Mouse (Mus musculus): ENCODE results near the gene Ythdf1. TPM values are rescaled to one million over a fixed set of nuclear protein-coding genes. Genes with fewer than 3 reads are reported as not detected.

Gene Ythdf1
- 76.4 and 77.8 TPM in 2 replicates for polyA plus RNA-seq (2016; fragmentation: Nextera tagmentation; extraction: Ambion mirVana)

- Histone ChIP-seq H3K9me3 (replicated peaks) (no peaks in the 10 kb centered on the region), H3K27me3 (ENCODE audit: low read depth, poor library complexity, severe bottlenecking) (no peaks in the 10 kb centered on the region), H3K27ac (peak within 1 kb of the TSS; percentile 96), H3K4me1 (peaks cover 11% of the 10 kb centered on the region), H3K4me3 (peak within 1 kb of the TSS; percentile 98), H3K36me3 (peaks cover 32% of the 10 kb centered on the region)
- WGBS: under 1% methylated on average over 56 of the region's 56 CpGs
- peak; percentile 99 for DNase-seq (ENCODE audit: low spot score)
Measured at GRCm38 (mm10) chr2:180920810-180921400, at the start of gene Ythdf1. Ythdf1 (minus strand) TSS chr2:180920949.

GRCm38 (mm10) chr2:180967010-180967763, 46.4 kb upstream of the Ythdf1 start, which contains the start of gene Arfgap1:
Arfgap1 (plus strand) TSS chr2:180967225.
- DNase-seq (ENCODE audit: low spot score): peak; percentile 93
- peaks cover 35% of the 10 kb centered on the region for H3K36me3 ChIP-seq
- peaks cover 18% of the 10 kb centered on the region for H3K4me1 ChIP-seq
- H3K4me3 ChIP-seq: peak within 1 kb of the TSS; percentile 80
- WGBS: under 1% methylated on average over 57 of the region's 57 CpGs
- no peaks in the 10 kb centered on the region for H3K9me3 ChIP-seq (replicated peaks)
- H3K27me3 ChIP-seq (ENCODE audit: low read depth, poor library complexity, severe bottlenecking): no peaks in the 10 kb centered on the region
- peak within 1 kb of the TSS; percentile 89 for H3K27ac ChIP-seq

- H3K9me3 ChIP-seq (replicated peaks): no peaks in the 10 kb centered on the region
- peaks cover 18% of the 10 kb centered on the region for H3K4me1 ChIP-seq
- no peaks in the 10 kb centered on the region for H3K27me3 ChIP-seq (ENCODE audit: low read depth, poor library complexity, severe bottlenecking)
- peak overlapping the region; percentile 80 for H3K4me3 ChIP-seq
- H3K36me3 ChIP-seq: peaks cover 26% of the 10 kb centered on the region
- 18% methylated on average over 14 of the region's 14 CpGs for WGBS
- DNase-seq (ENCODE audit: low spot score): no peak
- peak overlapping the region; percentile 89 for H3K27ac ChIP-seq
Measured at GRCm38 (mm10) chr2:180966092-180966882, 45.5 kb upstream of the Ythdf1 start.

- Histone ChIP-seq H3K4me1 (peaks cover 16% of the 10 kb centered on the region), H3K27ac (no peak overlapping the region), H3K9me3 (replicated peaks) (no peaks in the 10 kb centered on the region), H3K27me3 (ENCODE audit: low read depth, poor library complexity, severe bottlenecking) (no peaks in the 10 kb centered on the region), H3K36me3 (peaks cover 5% of the 10 kb centered on the region), H3K4me3 (no peak overlapping the region)
- DNase-seq (ENCODE audit: low spot score): peak; percentile 77
- 10% methylated on average over 5 of the region's 5 CpGs for WGBS
Measured at GRCm38 (mm10) chr2:180963956-180964355, 43.2 kb upstream of the Ythdf1 start.

GRCm38 (mm10) chr2:180962616-180963308, 42.0 kb upstream of the Ythdf1 start:
- Histone ChIP-seq H3K27ac (no peak overlapping the region), H3K4me3 (no peak overlapping the region), H3K36me3 (no peaks in the 10 kb centered on the region), H3K4me1 (peaks cover 9% of the 10 kb centered on the region), H3K27me3 (ENCODE audit: low read depth, poor library complexity, severe bottlenecking) (no peaks in the 10 kb centered on the region), H3K9me3 (replicated peaks) (no peaks in the 10 kb centered on the region)
- no peak for DNase-seq (ENCODE audit: low spot score)
- WGBS: 83% methylated on average over 2 of the region's 2 CpGs

GRCm38 (mm10) chr2:180960187-180960586, 39.4 kb upstream of the Ythdf1 start:
- H3K4me3 ChIP-seq: no peak overlapping the region
- DNase-seq (ENCODE audit: low spot score): no peak
- no peaks in the 10 kb centered on the region for H3K4me1 ChIP-seq
- H3K36me3 ChIP-seq: no peaks in the 10 kb centered on the region
- peaks cover 16% of the 10 kb centered on the region for H3K27me3 ChIP-seq (ENCODE audit: low read depth, poor library complexity, severe bottlenecking)
- H3K9me3 ChIP-seq (replicated peaks): no peaks in the 10 kb centered on the region
- WGBS: 68% methylated on average over 3 of the region's 3 CpGs
- H3K27ac ChIP-seq: no peak overlapping the region

GRCm38 (mm10) chr2:180959605-180960004, 38.9 kb upstream of the Ythdf1 start:
- H3K4me1 ChIP-seq: peaks cover 5% of the 10 kb centered on the region
- H3K27me3 ChIP-seq (ENCODE audit: low read depth, poor library complexity, severe bottlenecking): peaks cover 21% of the 10 kb centered on the region
- no peak overlapping the region for H3K27ac ChIP-seq
- H3K36me3 ChIP-seq: no peaks in the 10 kb centered on the region
- no peak overlapping the region for H3K4me3 ChIP-seq
- DNase-seq (ENCODE audit: low spot score): no peak
- WGBS: 81% methylated on average over 7 of the region's 7 CpGs
- no peaks in the 10 kb centered on the region for H3K9me3 ChIP-seq (replicated peaks)

- peaks cover 63% of the 10 kb centered on the region for H3K27me3 ChIP-seq (ENCODE audit: low read depth, poor library complexity, severe bottlenecking)
- under 1% methylated on average over 52 of the region's 52 CpGs for WGBS
- peak within 1 kb of the TSS; percentile 71 for H3K27ac ChIP-seq
- peaks cover 24% of the 10 kb centered on the region for H3K4me1 ChIP-seq
- peak; percentile 72 for DNase-seq (ENCODE audit: low spot score)
- H3K4me3 ChIP-seq: peak within 1 kb of the TSS; percentile 70
- H3K36me3 ChIP-seq: no peaks in the 10 kb centered on the region
- H3K9me3 ChIP-seq (replicated peaks): no peaks in the 10 kb centered on the region
Measured at GRCm38 (mm10) chr2:180954061-180955047, 33.6 kb upstream of the Ythdf1 start, which contains the start of gene Nkain4. Nkain4 (minus strand) TSS chr2:180954699.

GRCm38 (mm10) chr2:180953638-180954037, 32.9 kb upstream of the Ythdf1 start:
- Histone ChIP-seq H3K36me3 (no peaks in the 10 kb centered on the region), H3K9me3 (replicated peaks) (no peaks in the 10 kb centered on the region), H3K27me3 (ENCODE audit: low read depth, poor library complexity, severe bottlenecking) (peaks cover 63% of the 10 kb centered on the region), H3K4me3 (peak overlapping the region; percentile 70), H3K4me1 (peaks cover 24% of the 10 kb centered on the region), H3K27ac (peak overlapping the region; percentile 71; the same call in 1 of the 2 replicates)
- no peak for DNase-seq (ENCODE audit: low spot score)
- WGBS: 29% methylated on average over 2 of the region's 2 CpGs

GRCm38 (mm10) chr2:180952731-180953171, 32.0 kb upstream of the Ythdf1 start:
- H3K4me3 ChIP-seq: 0 out of 2 replicates have a peak overlapping the region, but pooled peaks have one; percentile 5
- peaks cover 63% of the 10 kb centered on the region for H3K27me3 ChIP-seq (ENCODE audit: low read depth, poor library complexity, severe bottlenecking)
- no peaks in the 10 kb centered on the region for H3K36me3 ChIP-seq
- H3K9me3 ChIP-seq (replicated peaks): no peaks in the 10 kb centered on the region
- DNase-seq (ENCODE audit: low spot score): peak; percentile 47
- H3K27ac ChIP-seq: no peak overlapping the region
- H3K4me1 ChIP-seq: peaks cover 24% of the 10 kb centered on the region
- 14% methylated on average over 9 of the region's 9 CpGs for WGBS

GRCm38 (mm10) chr2:180949947-180950346, 29.2 kb upstream of the Ythdf1 start:
- H3K9me3 ChIP-seq (replicated peaks): no peaks in the 10 kb centered on the region
- peaks cover 22% of the 10 kb centered on the region for H3K4me1 ChIP-seq
- no peak overlapping the region for H3K27ac ChIP-seq
- no peak overlapping the region for H3K4me3 ChIP-seq
- 27% methylated on average over 1 of the region's 1 CpGs for WGBS
- DNase-seq (ENCODE audit: low spot score): no peak
- H3K36me3 ChIP-seq: no peaks in the 10 kb centered on the region
- peaks cover 45% of the 10 kb centered on the region for H3K27me3 ChIP-seq (ENCODE audit: low read depth, poor library complexity, severe bottlenecking)
